Mouse (Mus musculus) frontal cortex, postnatal 36 days (tissue): ENCODE data around the gene Creb5.

Experiments used
- DNase-seq, 2 experiments: peaks; one replicate each; pipeline ENCODE4 v3.0.0; 2022; ENCODE audit warnings: low spot score in 2 of 2

Creb5 gene

DNA sequence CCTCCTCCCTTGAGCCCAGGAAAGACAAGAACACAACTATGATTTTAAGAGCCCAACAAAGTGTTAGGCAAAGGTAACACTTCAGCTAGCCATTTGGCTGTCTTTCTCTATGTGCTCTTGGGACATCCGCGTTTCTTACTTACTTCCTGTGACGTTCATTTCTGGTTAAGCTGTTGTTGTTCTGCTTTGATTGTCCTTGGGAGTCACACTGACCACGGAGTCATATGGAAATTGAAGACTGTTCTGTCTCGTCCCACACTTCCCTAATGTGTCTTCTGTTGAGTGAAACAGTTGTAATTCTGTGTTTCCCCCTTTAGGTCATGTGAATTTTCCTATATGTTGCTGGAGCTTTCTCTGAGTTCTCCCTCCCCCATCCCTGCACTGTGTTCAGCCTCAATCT, 305.2 kb downstream of the Creb5 start:
- DNase-seq = no peak

- DNase-seq = no peak
These were observed 306.5 kb downstream of the Creb5 start for GRCm38 (mm10) chr6:53593603-53594002.

DNA sequence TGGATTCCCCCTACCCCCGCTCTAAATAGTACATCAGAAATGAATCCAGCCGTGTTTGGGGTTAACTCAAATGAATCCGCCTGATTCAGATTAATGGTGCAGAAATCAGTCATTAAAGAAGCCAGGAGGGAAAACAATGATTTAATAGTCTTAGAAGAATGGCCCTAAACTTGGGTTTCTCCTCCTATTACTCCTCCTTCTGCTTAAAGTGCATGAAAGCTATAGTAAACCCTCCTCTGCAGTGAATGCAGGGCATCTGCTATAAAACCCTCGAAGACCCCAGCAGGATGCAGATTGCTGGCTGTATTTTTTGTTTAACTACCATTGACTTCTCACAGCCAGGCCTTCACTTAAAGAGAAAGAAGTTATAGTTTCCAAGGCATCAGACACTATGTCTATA, 307.2 kb downstream of the Creb5 start:
- no peak for DNase-seq

DNA sequence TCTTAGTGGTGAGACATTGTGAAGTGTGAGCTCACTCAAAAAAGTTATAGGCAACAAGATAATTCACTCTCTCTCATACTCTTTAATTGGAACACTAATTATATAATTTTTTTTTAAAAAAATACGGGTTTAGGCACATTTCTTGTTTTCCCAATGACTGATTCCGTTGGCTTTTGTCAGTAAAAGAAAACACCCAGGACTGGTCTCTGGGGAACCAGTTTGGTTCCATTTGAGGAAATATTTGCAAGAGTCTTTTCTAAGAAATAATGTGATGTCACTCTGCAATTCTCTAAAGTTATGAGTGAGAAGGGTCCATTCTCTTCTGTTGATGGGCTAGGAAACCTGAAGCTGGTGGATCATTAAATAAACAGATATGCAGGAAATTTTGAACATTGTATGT, 309.3 kb downstream of the Creb5 start:
- no peak for DNase-seq

DNA sequence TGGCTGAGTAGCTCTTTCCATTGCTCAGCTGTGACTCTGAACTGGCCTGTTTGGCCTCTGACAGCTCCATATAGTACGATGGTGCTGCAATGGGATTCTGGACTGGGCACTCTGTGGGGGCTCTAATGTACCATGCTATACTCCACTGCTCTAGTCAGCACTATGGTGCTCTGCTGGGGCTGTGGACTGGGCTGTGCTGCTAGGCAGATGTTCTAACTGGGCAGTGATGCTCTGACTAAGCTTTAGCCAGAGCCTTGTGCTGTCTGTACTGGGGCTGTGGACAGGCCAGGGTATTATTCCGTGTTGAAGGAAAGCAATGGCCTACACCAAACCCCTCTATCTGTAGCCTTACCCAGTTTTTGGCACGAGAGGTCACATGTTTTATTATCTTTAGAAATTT, 316.0 kb downstream of the Creb5 start:
- DNase-seq = no peak

DNA sequence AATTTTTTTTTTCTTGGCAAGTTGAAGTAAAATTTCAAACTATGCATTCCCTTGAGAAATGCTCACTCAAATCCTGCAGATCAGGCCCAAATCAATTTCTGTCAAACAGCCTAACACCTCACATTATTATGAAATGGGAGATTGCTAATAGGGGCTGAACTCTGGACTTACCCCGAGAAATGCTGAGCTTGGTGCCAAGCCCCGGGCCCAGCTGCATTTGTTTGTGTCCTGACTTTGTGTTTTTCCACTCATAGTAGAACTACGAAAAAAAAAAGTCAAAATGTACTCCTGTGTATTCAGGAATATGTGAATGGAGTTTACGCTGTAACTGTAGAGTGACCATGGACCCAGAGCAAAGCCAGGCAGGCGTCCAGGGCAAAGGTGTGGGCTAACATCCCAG, 316.6 kb downstream of the Creb5 start:
- DNase-seq = no peak

GRCm38 (mm10) chr6:53604386-53604785, 317.3 kb downstream of the Creb5 start:
- no peak for DNase-seq

GRCm38 (mm10) chr6:53605184-53605583, 318.1 kb downstream of the Creb5 start:
- no peak for DNase-seq

DNA sequence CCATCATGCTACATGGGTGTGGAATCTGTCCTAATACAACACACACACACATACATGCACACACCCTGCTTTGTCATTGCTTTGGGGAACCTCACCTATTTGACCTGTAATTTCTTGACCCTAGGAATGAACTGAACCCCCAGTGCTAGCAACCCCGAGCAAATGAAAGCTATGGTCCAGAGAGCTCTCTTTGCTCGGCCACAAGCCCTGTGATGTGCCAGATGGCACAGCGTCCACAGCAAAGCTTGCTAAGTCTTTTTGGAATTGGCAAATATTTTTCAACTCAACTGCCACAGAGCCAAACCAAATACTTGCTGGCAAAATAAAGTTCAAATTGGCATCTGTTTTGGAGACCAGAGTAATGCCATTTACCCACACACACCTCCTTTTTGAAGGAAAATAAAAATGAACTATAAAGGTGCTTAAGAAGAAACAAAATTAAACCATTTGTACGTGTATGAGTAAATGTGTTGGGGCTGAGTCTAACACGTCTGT, 324.4 kb downstream of the Creb5 start:
- DNase-seq = no peak

- no peak for DNase-seq
These were observed 325.6 kb downstream of the Creb5 start for GRCm38 (mm10) chr6:53612681-53613080.

DNA sequence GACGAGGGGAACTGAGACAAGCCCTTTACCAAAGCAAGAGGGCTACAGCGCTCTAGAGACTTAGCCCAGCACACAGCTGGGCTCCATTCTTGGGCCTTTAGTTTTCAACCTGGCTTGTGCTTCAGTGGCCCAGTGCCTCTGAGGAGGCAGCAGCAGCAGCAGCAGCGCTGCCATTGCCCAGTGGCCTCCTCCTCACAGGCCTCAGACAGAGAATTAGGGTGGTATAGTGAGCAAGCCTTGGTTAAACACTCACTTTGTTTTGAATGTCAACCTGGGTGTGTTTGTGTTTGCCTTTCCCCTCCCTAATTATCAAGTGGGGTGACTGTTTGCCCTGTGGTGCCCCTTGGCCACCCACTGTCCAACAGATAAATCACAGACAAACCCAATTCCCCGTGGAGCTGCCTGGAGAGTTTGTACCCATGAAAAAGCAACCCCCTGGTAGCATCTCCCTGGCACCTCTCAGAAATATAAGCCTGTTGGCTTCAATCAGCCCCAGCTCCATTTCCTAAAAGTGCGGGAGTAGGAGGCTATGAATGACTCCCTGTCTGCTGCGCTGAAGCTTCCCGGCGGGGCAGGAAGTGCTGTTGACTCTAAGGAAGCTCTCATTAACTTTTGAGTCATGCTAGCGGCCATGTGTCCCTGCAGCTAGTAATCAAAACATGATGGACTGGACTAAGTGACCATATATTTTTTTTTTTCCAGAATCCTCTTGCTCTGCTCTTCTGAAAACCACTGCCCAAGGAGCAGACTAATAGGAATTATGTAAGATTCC, 328.6 kb downstream of the Creb5 start:
- no peak for DNase-seq

DNA sequence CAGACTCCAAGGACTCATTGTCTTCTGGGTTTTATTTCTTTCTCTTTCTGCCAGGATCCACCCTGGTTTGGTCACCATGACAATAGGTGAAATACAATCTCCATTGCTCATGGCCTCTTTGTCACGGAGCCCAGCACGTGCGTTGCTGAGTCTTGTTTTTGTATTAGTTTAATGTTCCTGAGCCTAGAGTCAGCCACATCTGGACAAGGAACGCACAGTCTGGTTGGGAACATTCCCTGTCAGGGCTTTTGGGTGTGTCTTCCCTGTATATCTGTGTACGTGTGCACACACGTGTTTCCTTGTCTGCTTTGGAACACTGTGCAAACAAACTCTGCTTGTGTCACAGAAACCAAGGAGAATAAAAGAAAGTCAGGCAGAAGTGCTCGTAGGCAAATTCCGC, 331.1 kb downstream of the Creb5 start:
- DNase-seq = no peak

DNA sequence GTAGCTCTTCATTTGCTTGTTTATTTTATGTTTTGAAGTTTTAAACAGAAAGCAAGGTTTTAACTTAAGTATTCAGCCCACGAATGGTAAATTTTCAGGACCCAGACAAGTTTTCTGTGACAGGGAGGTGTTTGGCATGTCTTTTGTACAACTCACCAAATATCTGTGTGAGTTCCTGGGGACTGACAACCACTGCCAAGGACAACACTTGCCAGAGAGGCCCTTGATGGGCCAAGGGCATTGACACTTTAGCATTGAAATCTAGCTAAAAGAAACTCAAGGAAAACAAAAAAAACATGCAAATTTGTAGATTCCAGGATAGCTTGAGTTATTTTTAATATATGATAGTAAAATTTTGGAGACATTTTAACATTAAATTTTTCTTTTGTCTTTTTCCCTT, 332.6 kb downstream of the Creb5 start:
- no peak for DNase-seq

- DNase-seq = no peak
These were observed 334.2 kb downstream of the Creb5 start for GRCm38 (mm10) chr6:53621295-53621694.

GRCm38 (mm10) chr6:53624455-53625276, 337.6 kb downstream of the Creb5 start:
- no peak for DNase-seq

GRCm38 (mm10) chr6:53626044-53626443, 339.0 kb downstream of the Creb5 start:
- DNase-seq = no peak

- DNase-seq = no peak
These were observed 341.6 kb downstream of the Creb5 start for GRCm38 (mm10) chr6:53628714-53629113.

DNA sequence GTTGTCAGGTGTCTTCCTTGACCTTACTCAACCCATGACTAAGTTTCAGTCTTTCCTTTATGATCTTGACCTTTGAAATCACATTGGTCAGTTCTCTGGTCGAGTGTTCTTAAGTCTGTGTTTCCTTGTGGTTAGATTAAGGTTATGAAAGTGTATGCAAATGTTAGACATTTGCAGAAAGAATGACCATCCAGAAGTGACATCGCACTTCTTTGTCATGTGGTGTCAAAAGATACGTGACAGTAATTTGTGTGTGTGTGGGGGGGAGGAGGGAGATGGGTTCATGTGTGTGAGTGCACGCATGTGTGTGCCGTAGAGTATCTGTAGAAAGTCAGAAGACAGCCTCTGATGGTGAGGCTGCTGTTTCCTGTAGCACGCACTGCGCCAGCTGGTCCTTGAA, 348.4 kb downstream of the Creb5 start:
- DNase-seq = no peak

DNA sequence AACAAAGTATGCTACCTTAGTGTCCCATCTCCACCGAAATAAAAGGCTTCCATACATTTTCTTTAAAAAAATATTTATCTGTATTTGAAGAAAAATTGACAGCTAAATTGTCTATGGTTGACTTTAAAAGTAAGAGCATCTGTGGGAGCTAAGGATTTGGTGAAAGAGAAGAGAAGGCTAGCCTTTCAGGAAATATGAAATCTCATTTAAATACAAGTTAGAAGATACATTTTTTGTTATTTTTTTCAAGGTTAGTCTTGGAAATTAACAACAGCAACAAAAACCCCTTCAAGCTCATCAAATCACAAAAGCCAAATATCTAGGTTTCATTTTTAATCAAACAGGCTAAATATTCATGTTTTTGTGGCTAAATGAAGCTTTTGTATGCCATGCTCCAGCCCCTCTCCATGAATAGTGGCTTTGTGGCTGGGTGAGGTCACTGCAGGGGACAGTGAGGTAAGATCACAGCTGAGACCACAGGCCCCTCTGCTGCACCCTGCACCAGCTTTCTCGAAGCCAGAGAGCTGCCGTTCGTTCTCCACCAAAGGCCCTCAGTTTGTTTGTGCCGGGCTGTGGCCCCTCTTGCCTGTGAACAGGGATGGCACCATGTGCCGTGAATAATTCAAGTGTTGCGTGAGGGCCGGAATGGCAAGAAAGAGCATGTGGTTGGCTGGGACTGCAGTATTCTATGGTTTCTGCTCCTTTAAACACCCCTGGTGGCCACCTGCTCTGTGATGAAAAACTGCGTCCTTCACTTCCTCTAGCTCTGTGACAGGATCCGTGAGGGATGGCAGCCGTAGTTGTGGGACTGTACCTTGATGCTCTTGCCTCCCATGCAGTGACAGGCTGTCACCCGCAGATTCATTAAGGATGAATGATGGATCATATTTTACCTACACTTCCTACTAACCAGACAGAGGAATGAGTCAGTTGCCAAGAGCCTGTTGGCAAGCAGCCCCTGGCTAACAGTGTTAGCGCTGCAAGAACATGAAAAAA, 350.6 kb downstream of the Creb5 start:
- DNase-seq = no peak

DNA sequence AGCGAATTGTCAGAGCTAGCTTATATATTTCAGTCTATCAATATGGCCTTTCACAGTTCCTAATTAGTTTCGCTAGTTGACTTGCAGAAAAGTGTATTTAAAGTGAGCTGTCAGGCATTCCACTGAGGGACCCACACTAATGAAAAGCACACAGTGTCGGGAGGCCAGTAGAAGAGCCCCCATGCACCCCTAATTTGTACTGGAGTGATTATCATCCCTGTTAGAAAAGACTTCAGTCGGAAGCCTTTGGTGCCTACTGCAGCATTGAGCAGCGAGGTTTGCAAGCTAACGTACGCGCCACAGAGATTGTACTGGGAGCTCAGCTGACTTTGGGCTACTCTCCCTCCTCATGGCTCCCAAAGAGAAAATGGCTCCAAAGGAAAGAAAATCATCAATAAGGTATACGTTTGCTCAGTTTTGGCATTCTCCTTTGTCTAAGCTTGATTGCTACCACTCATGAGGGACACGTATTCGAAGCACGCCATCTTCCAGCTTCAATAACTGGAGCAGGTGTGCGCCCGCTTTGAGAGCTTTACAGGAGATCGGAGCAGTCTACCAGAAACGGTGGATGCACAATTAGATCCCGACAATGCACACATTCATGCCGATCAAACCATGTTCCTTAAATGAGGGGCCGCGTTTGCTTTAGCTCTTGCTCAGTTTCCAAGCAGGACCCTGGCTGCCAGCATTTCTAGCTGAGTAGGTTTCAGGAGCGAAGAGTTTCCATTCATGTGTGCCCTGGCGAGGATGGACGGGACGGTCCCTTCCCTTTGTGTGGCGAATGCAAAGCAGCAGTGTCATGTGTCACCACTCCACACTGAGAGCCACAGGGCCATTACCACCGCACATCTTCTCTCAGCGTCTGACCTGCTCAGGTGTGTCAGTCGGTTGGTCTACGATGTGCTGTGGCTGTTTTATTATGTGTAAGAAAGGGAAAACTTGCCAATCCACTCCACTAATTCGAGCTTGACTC, 354.8 kb downstream of the Creb5 start:
- no peak for DNase-seq
